Mouse (Mus musculus): Measurements from ENCODE around the gene Cacna2d3. TPM values are rescaled to one million over a fixed set of nuclear protein-coding genes. Genes with fewer than 3 reads are reported as not detected.

Cacna2d3 gene
- polyA plus RNA-seq, 1 experiment from 2014 or later, result 63.0 TPM

GRCm38 (mm10) chr14:29362448-29362847 lies 359.2 kb downstream of the Cacna2d3 start:
- no peak overlapping the region for H3K4me3 ChIP-seq (ENCODE audit: low read depth, low read length)
- no peaks in the 10 kb centered on the region for H3K4me1 ChIP-seq (ENCODE audit: control insufficient read depth, insufficient read depth, low read length)
- no peak overlapping the region for H3K9ac ChIP-seq (replicated peaks; ENCODE audit: low read depth, low read length)
- no peak overlapping the region for H3K4me2 ChIP-seq (ENCODE audit: low read depth, low read length)
- no peak for ATAC-seq (ENCODE audit: low read depth)
- 34% methylated on average over 3 of the region's 3 CpGs for WGBS
- H3K27ac ChIP-seq (ENCODE audit: low read depth, low read length), result no peak overlapping the region
- no peaks in the 10 kb centered on the region for H3K9me3 ChIP-seq (ENCODE audit: control insufficient read depth, low read length)
- H3K27me3 ChIP-seq (ENCODE audit: control insufficient read depth, insufficient read depth, low read length), result no peaks in the 10 kb centered on the region
- no peaks in the 10 kb centered on the region for H3K36me3 ChIP-seq (ENCODE audit: control insufficient read depth, insufficient read depth, low read length)

GRCm38 (mm10) chr14:29350627-29351026 lies 371.0 kb downstream of the Cacna2d3 start:
- Histone ChIP-seq H3K36me3 (ENCODE audit: control insufficient read depth, insufficient read depth, low read length) (no peaks in the 10 kb centered on the region), H3K9ac (replicated peaks; ENCODE audit: low read depth, low read length) (no peak overlapping the region), H3K27me3 (ENCODE audit: control insufficient read depth, insufficient read depth, low read length) (no peaks in the 10 kb centered on the region), H3K4me3 (ENCODE audit: low read depth, low read length) (no peak overlapping the region), H3K4me2 (ENCODE audit: low read depth, low read length) (no peak overlapping the region), H3K4me1 (ENCODE audit: control insufficient read depth, insufficient read depth, low read length) (0 out of 2 replicates have a peak, but pooled peaks cover 4% of the 10 kb centered on the region), H3K27ac (ENCODE audit: low read depth, low read length) (no peak overlapping the region), H3K9me3 (ENCODE audit: control insufficient read depth, low read length) (no peaks in the 10 kb centered on the region)
- peak; percentile 61; the same call in 1 of the 2 replicates for ATAC-seq (ENCODE audit: low read depth)
- 17% methylated on average over 4 of the region's 4 CpGs for WGBS

GRCm38 (mm10) chr14:29341581-29341980 lies 380.1 kb downstream of the Cacna2d3 start:
- WGBS, result 89% methylated on average over 6 of the region's 6 CpGs
- no peak for ATAC-seq (ENCODE audit: low read depth)
- Histone ChIP-seq H3K4me2 (ENCODE audit: low read depth, low read length) (no peak overlapping the region), H3K36me3 (ENCODE audit: control insufficient read depth, insufficient read depth, low read length) (no peaks in the 10 kb centered on the region), H3K9me3 (ENCODE audit: control insufficient read depth, low read length) (no peaks in the 10 kb centered on the region), H3K9ac (replicated peaks; ENCODE audit: low read depth, low read length) (no peak overlapping the region), H3K4me3 (ENCODE audit: low read depth, low read length) (no peak overlapping the region), H3K27ac (ENCODE audit: low read depth, low read length) (no peak overlapping the region), H3K27me3 (ENCODE audit: control insufficient read depth, insufficient read depth, low read length) (no peaks in the 10 kb centered on the region), H3K4me1 (ENCODE audit: control insufficient read depth, insufficient read depth, low read length) (peaks cover 13% of the 10 kb centered on the region; the same call in 1 of the 2 replicates)

- Histone ChIP-seq H3K9me3 (ENCODE audit: control insufficient read depth, low read length) (no peaks in the 10 kb centered on the region), H3K27me3 (ENCODE audit: control insufficient read depth, insufficient read depth, low read length) (no peaks in the 10 kb centered on the region), H3K9ac (replicated peaks; ENCODE audit: low read depth, low read length) (no peak overlapping the region), H3K4me2 (ENCODE audit: low read depth, low read length) (no peak overlapping the region), H3K36me3 (ENCODE audit: control insufficient read depth, insufficient read depth, low read length) (no peaks in the 10 kb centered on the region), H3K4me3 (ENCODE audit: low read depth, low read length) (no peak overlapping the region), H3K4me1 (ENCODE audit: control insufficient read depth, insufficient read depth, low read length) (peaks cover 13% of the 10 kb centered on the region; the same call in 1 of the 2 replicates), H3K27ac (ENCODE audit: low read depth, low read length) (peak overlapping the region; percentile 57; the same call in 1 of the 2 replicates)
- ATAC-seq (ENCODE audit: low read depth), result no peak
- 23% methylated on average over 5 of the region's 5 CpGs for WGBS
These were observed 380.9 kb downstream of the Cacna2d3 start for GRCm38 (mm10) chr14:29340728-29341127.

- WGBS, result 90% methylated on average over 5 of the region's 5 CpGs
- H3K27me3 ChIP-seq (ENCODE audit: control insufficient read depth, insufficient read depth, low read length), result no peaks in the 10 kb centered on the region
- ATAC-seq (ENCODE audit: low read depth), result no peak
- no peaks in the 10 kb centered on the region for H3K9me3 ChIP-seq (ENCODE audit: control insufficient read depth, low read length)
- H3K9ac ChIP-seq (replicated peaks; ENCODE audit: low read depth, low read length), result no peak overlapping the region
- H3K36me3 ChIP-seq (ENCODE audit: control insufficient read depth, insufficient read depth, low read length), result no peaks in the 10 kb centered on the region
- no peak overlapping the region for H3K4me2 ChIP-seq (ENCODE audit: low read depth, low read length)
- no peak overlapping the region for H3K4me3 ChIP-seq (ENCODE audit: low read depth, low read length)
- H3K27ac ChIP-seq (ENCODE audit: low read depth, low read length), result no peak overlapping the region
- 0 out of 2 replicates have a peak, but pooled peaks cover under 1% of the 10 kb centered on the region for H3K4me1 ChIP-seq (ENCODE audit: control insufficient read depth, insufficient read depth, low read length)
These were observed 386.8 kb downstream of the Cacna2d3 start for GRCm38 (mm10) chr14:29334897-29335296.

GRCm38 (mm10) chr14:29334216-29334615 lies 387.4 kb downstream of the Cacna2d3 start:
- no peaks in the 10 kb centered on the region for H3K36me3 ChIP-seq (ENCODE audit: control insufficient read depth, insufficient read depth, low read length)
- no peak overlapping the region for H3K4me2 ChIP-seq (ENCODE audit: low read depth, low read length)
- H3K4me3 ChIP-seq (ENCODE audit: low read depth, low read length), result no peak overlapping the region
- no peaks in the 10 kb centered on the region for H3K9me3 ChIP-seq (ENCODE audit: control insufficient read depth, low read length)
- H3K4me1 ChIP-seq (ENCODE audit: control insufficient read depth, insufficient read depth, low read length), result no peaks in the 10 kb centered on the region
- H3K27ac ChIP-seq (ENCODE audit: low read depth, low read length), result no peak overlapping the region
- ATAC-seq (ENCODE audit: low read depth), result no peak
- H3K27me3 ChIP-seq (ENCODE audit: control insufficient read depth, insufficient read depth, low read length), result no peaks in the 10 kb centered on the region
- H3K9ac ChIP-seq (replicated peaks; ENCODE audit: low read depth, low read length), result no peak overlapping the region
- WGBS, result 88% methylated on average over 2 of the region's 2 CpGs

- Histone ChIP-seq H3K36me3 (ENCODE audit: control insufficient read depth, insufficient read depth, low read length) (no peaks in the 10 kb centered on the region), H3K27me3 (ENCODE audit: control insufficient read depth, insufficient read depth, low read length) (no peaks in the 10 kb centered on the region), H3K27ac (ENCODE audit: low read depth, low read length) (peak overlapping the region; percentile 44; the same call in 1 of the 2 replicates), H3K4me2 (ENCODE audit: low read depth, low read length) (no peak overlapping the region), H3K4me3 (ENCODE audit: low read depth, low read length) (no peak overlapping the region), H3K4me1 (ENCODE audit: control insufficient read depth, insufficient read depth, low read length) (0 out of 2 replicates have a peak, but pooled peaks cover 5% of the 10 kb centered on the region), H3K9ac (replicated peaks; ENCODE audit: low read depth, low read length) (no peak overlapping the region), H3K9me3 (ENCODE audit: control insufficient read depth, low read length) (no peaks in the 10 kb centered on the region; the same call in 1 of the 2 replicates)
- 60% methylated on average over 5 of the region's 5 CpGs for WGBS
- no peak for ATAC-seq (ENCODE audit: low read depth)
These were observed 397.3 kb downstream of the Cacna2d3 start for GRCm38 (mm10) chr14:29324430-29324782.

GRCm38 (mm10) chr14:29323718-29324429 lies 397.8 kb downstream of the Cacna2d3 start:
- H3K9ac ChIP-seq (replicated peaks; ENCODE audit: low read depth, low read length), result no peak overlapping the region
- H3K27ac ChIP-seq (ENCODE audit: low read depth, low read length), result no peak overlapping the region; the same call in 1 of the 2 replicates
- 0 out of 2 replicates have a peak, but pooled peaks cover 5% of the 10 kb centered on the region for H3K4me1 ChIP-seq (ENCODE audit: control insufficient read depth, insufficient read depth, low read length)
- H3K36me3 ChIP-seq (ENCODE audit: control insufficient read depth, insufficient read depth, low read length), result no peaks in the 10 kb centered on the region
- no peak overlapping the region for H3K4me2 ChIP-seq (ENCODE audit: low read depth, low read length)
- H3K9me3 ChIP-seq (ENCODE audit: control insufficient read depth, low read length), result no peaks in the 10 kb centered on the region; the same call in 1 of the 2 replicates
- H3K4me3 ChIP-seq (ENCODE audit: low read depth, low read length), result no peak overlapping the region
- ATAC-seq (ENCODE audit: low read depth), result peak; percentile 41; the same call in 1 of the 2 replicates
- no peaks in the 10 kb centered on the region for H3K27me3 ChIP-seq (ENCODE audit: control insufficient read depth, insufficient read depth, low read length)
- WGBS, result 56% methylated on average over 9 of the region's 9 CpGs

- WGBS, result 75% methylated on average over 2 of the region's 2 CpGs
- H3K27me3 ChIP-seq (ENCODE audit: control insufficient read depth, insufficient read depth, low read length), result no peaks in the 10 kb centered on the region
- H3K9ac ChIP-seq (replicated peaks; ENCODE audit: low read depth, low read length), result no peak overlapping the region
- H3K4me3 ChIP-seq (ENCODE audit: low read depth, low read length), result no peak overlapping the region
- no peak for ATAC-seq (ENCODE audit: low read depth)
- no peak overlapping the region for H3K4me2 ChIP-seq (ENCODE audit: low read depth, low read length)
- no peak overlapping the region for H3K27ac ChIP-seq (ENCODE audit: low read depth, low read length)
- no peaks in the 10 kb centered on the region for H3K36me3 ChIP-seq (ENCODE audit: control insufficient read depth, insufficient read depth, low read length)
- no peaks in the 10 kb centered on the region for H3K4me1 ChIP-seq (ENCODE audit: control insufficient read depth, insufficient read depth, low read length)
- H3K9me3 ChIP-seq (ENCODE audit: control insufficient read depth, low read length), result no peaks in the 10 kb centered on the region
These were observed 408.2 kb downstream of the Cacna2d3 start for GRCm38 (mm10) chr14:29313431-29313830.

Measured in neural tube, embryonic 14.5 days (tissue).